In genomic region chr15:78801571-78801970, GRCm38 (mm10) we compare ENCODE assay signal across 10 mouse cellular contexts. TPM values are rescaled to one million over a fixed set of nuclear protein-coding genes. Genes with fewer than 3 reads are reported as not detected.
DNase-seq lines count a peak whose midpoint lies in the region; ATAC-seq and TF ChIP-seq lines count a peak whose summit lies in the region.
"Had no signal": no experiment of that assay in that cellular context is flagged by ENCODE, and none has a peak within 500 bp of the region (broad histone marks: within the 10 kb centered on the region; RNA-seq: fewer than 3 reads in every experiment).

No protein-coding gene starts in this region.

- H3K4me1 ChIP-seq in liver, adult 2 months (ENCODE audit: control insufficient read depth, insufficient read depth, low read length) = peaks cover 16% of the 10 kb centered on the region
- H3K4me1 ChIP-seq in forebrain, embryonic 12.5 days = peaks cover 31% of the 10 kb centered on the region
- peaks cover 55% of the 10 kb centered on the region for H3K4me1 ChIP-seq in limb, embryonic 10.5 days
- peaks cover 35% of the 10 kb centered on the region for H3K4me1 ChIP-seq in neural tube, embryonic 15.5 days

- no peaks in the 10 kb centered on the region for H3K27me3 ChIP-seq in liver, adult 2 months (ENCODE audit: control insufficient read depth, insufficient read depth, low read length)
- peaks cover 74% of the 10 kb centered on the region for H3K27me3 ChIP-seq in forebrain, embryonic 12.5 days
- peaks cover 96% of the 10 kb centered on the region for H3K27me3 ChIP-seq in limb, embryonic 10.5 days (ENCODE audit: low read depth, poor library complexity, severe bottlenecking)
- peaks cover 48% of the 10 kb centered on the region for H3K27me3 ChIP-seq in neural tube, embryonic 15.5 days (replicated peaks)

- H3K36me3 ChIP-seq in liver, adult 2 months (ENCODE audit: control insufficient read depth, insufficient read depth, low read length) = no peaks in the 10 kb centered on the region
- no peaks in the 10 kb centered on the region for H3K36me3 ChIP-seq in forebrain, embryonic 12.5 days (replicated peaks)
- no peaks in the 10 kb centered on the region for H3K36me3 ChIP-seq in limb, embryonic 10.5 days
- no peaks in the 10 kb centered on the region for H3K36me3 ChIP-seq in neural tube, embryonic 15.5 days

- H3K9ac ChIP-seq in liver, adult 2 months (ENCODE audit: low read depth, low read length) = peak overlapping the region; percentile 92
- no peak overlapping the region for H3K9ac ChIP-seq in forebrain, embryonic 12.5 days
- no peak overlapping the region for H3K9ac ChIP-seq in neural tube, embryonic 15.5 days (replicated peaks)

- no peak overlapping the region for H3K27ac ChIP-seq in liver, adult 2 months (replicated peaks; ENCODE audit: insufficient read depth, low read depth, low read length)
- H3K27ac ChIP-seq in forebrain, embryonic 12.5 days = no peak overlapping the region
- H3K27ac ChIP-seq in limb, embryonic 10.5 days = no peak overlapping the region
- H3K27ac ChIP-seq in neural tube, embryonic 15.5 days (replicated peaks) = no peak overlapping the region

- peak overlapping the region; percentile 87; the same call in 1 of the 2 replicates for H3K4me2 ChIP-seq in forebrain, embryonic 12.5 days
- H3K4me2 ChIP-seq in neural tube, embryonic 15.5 days = peak overlapping the region; percentile 84

- no peak for TF ChIP-seq CTCF in liver, adult 2 months (IDR thresholded peaks at IDR 0.05; ENCODE audit: low read depth, low read length)

- no peak for TF ChIP-seq POLR2A in liver, adult 2 months (IDR thresholded peaks at IDR 0.05; ENCODE audit: extremely low read depth, insufficient read depth, low read length)

- DNase-seq in liver, adult 2 months (ENCODE audit: extremely low read depth, low read depth, low spot score) = peak; percentile 17
- DNase-seq in liver = no peak
- no peak for DNase-seq in limb, embryonic 10.5 days (ENCODE audit: low spot score)
- DNase-seq in cerebellum, postnatal 10 days = no peak
- DNase-seq in adrenal gland, postnatal 4 days (ENCODE audit: low spot score in 2 of 2) = no peak
- DNase-seq in cerebellum, postnatal 25 days = no peak
- DNase-seq: cerebellum, adult 2 months had no signal

- no peak for ATAC-seq in forebrain, embryonic 12.5 days (ENCODE audit: low FRiP score)
- ATAC-seq in neural tube, embryonic 15.5 days (ENCODE audit: low FRiP score) = no peak

- 37% methylated on average over 9 of the region's 9 CpGs for WGBS in liver, adult 2 months
- whole genome bisulfite sequencing in forebrain, embryonic 12.5 days = 81% methylated on average over 9 of the region's 9 CpGs
- WGBS in limb, embryonic 10.5 days = 78% methylated on average over 9 of the region's 9 CpGs
- 77% methylated on average over 9 of the region's 9 CpGs for WGBS in neural tube, embryonic 15.5 days

- H3K4me3 ChIP-seq in liver, adult 2 months (ENCODE audit: insufficient read depth, low read depth, low read length) = peak overlapping the region; percentile 83
- peak overlapping the region; percentile 51; the same call in 1 of the 2 replicates for H3K4me3 ChIP-seq in forebrain, embryonic 12.5 days (replicated peaks)
- peak overlapping the region; percentile 59; the same call in 1 of the 2 replicates for H3K4me3 ChIP-seq in limb, embryonic 10.5 days
- H3K4me3 ChIP-seq in neural tube, embryonic 15.5 days (replicated peaks) = peak overlapping the region; percentile 52

- H3K9me3 ChIP-seq in forebrain, embryonic 12.5 days = no peaks in the 10 kb centered on the region
- no peaks in the 10 kb centered on the region for H3K9me3 ChIP-seq in limb, embryonic 10.5 days (replicated peaks)
- H3K9me3 ChIP-seq in neural tube, embryonic 15.5 days (replicated peaks) = no peaks in the 10 kb centered on the region

- H3K79me2 ChIP-seq in liver, adult 2 months (ENCODE audit: control insufficient read depth, insufficient read depth, low read length) = peaks cover 3% of the 10 kb centered on the region; the same call in 1 of the 2 replicates

RNA-seq across cellular contexts. Expression of gene Card10, which starts 1.3 kb away (rescaled TPM):
- 2.7 and 4.3 TPM in 2 replicates for total RNA-seq in liver, adult 2 months (2014; rRNA removed)
- 15.0 and 18.7 TPM in 2 replicates for polyA plus RNA-seq in liver, adult 2 months (2012; rRNA removed)
- 2.0 and 2.1 TPM in 2 replicates for polyA plus RNA-seq in forebrain, embryonic 12.5 days (2016; fragmentation: Nextera tagmentation; extraction: Ambion mirVana)
- polyA plus RNA-seq in limb, embryonic 10.5 days (2016; fragmentation: Nextera tagmentation; extraction: Ambion mirVana) = 4.7 and 5.3 TPM in 2 replicates
- 1.9 and 3.7 TPM in 2 replicates for polyA plus RNA-seq in neural tube, embryonic 15.5 days (2015; fragmentation: Nextera tagmentation; extraction: Ambion mirVana)
- total RNA-seq in adrenal gland, postnatal 4 days (2021) = 10 to 100 TPM; 11.8 to 14.5 TPM
- total RNA-seq: hematopoietic stem cell, adult 5-6 weeks had no signal

RNA-seq across cellular contexts. Expression of gene Mfng, which starts 28.3 kb away (rescaled TPM):
- total RNA-seq in liver, adult 2 months (2014; rRNA removed) = 0.74 and 1.1 TPM in 2 replicates
- polyA plus RNA-seq in liver, adult 2 months (2012; rRNA removed) = 1.2 and 2.3 TPM in 2 replicates
- polyA plus RNA-seq in forebrain, embryonic 12.5 days (2016; fragmentation: Nextera tagmentation; extraction: Ambion mirVana) = 137 and 147 TPM in 2 replicates
- 11.1 and 13.1 TPM in 2 replicates for polyA plus RNA-seq in limb, embryonic 10.5 days (2016; fragmentation: Nextera tagmentation; extraction: Ambion mirVana)
- 14.5 and 22.6 TPM in 2 replicates for polyA plus RNA-seq in neural tube, embryonic 15.5 days (2015; fragmentation: Nextera tagmentation; extraction: Ambion mirVana)
- total RNA-seq in adrenal gland, postnatal 4 days (2021) = 10 to 100 TPM; 18.3 to 20.0 TPM

RNA-seq across cellular contexts. Expression of gene Cdc42ep1, which starts 40.9 kb away (rescaled TPM):
- total RNA-seq in liver, adult 2 months (2014; rRNA removed) = 6.5 and 8.5 TPM in 2 replicates
- 39.7 and 42.7 TPM in 2 replicates for polyA plus RNA-seq in liver, adult 2 months (2012; rRNA removed)
- polyA plus RNA-seq in forebrain, embryonic 12.5 days (2016; fragmentation: Nextera tagmentation; extraction: Ambion mirVana) = 7.7 and 8.4 TPM in 2 replicates
- 18.8 and 22.0 TPM in 2 replicates for polyA plus RNA-seq in limb, embryonic 10.5 days (2016; fragmentation: Nextera tagmentation; extraction: Ambion mirVana)
- 12.0 and 16.2 TPM in 2 replicates for polyA plus RNA-seq in neural tube, embryonic 15.5 days (2015; fragmentation: Nextera tagmentation; extraction: Ambion mirVana)
- total RNA-seq in adrenal gland, postnatal 4 days (2021) = 10 to 100 TPM; 56.7 to 59.1 TPM
- total RNA-seq: hematopoietic stem cell, adult 5-6 weeks had no signal

RNA-seq across cellular contexts. Expression of gene Lgals2, which starts 53.8 kb away (rescaled TPM):
- 0.55 TPM in 1 of 2 replicates, not detected in the other for total RNA-seq in liver, adult 2 months (2014; rRNA removed)
- 0.57 TPM in 1 of 2 replicates, not detected in the other for polyA plus RNA-seq in liver, adult 2 months (2012; rRNA removed)
- not detected in 2 replicates for polyA plus RNA-seq in forebrain, embryonic 12.5 days (2016; fragmentation: Nextera tagmentation; extraction: Ambion mirVana)
- polyA plus RNA-seq in limb, embryonic 10.5 days (2016; fragmentation: Nextera tagmentation; extraction: Ambion mirVana) = not detected in 2 replicates
- 26.1 TPM in 1 of 2 replicates, not detected in the other for polyA plus RNA-seq in neural tube, embryonic 15.5 days (2015; fragmentation: Nextera tagmentation; extraction: Ambion mirVana)
- 1 to 10 TPM; 2.6 to 2.9 TPM for total RNA-seq in adrenal gland, postnatal 4 days (2021)
- total RNA-seq: hematopoietic stem cell, adult 5-6 weeks had no signal
